Mouse (Mus musculus): ENCODE data around the gene Gm16253. TPM values are rescaled to one million over a fixed set of nuclear protein-coding genes. Genes with fewer than 3 reads are reported as not detected.

Gm16253 gene
- total and polyA plus RNA-seq, 3 experiments = 1.4 TPM; not detected in 2

DNA sequence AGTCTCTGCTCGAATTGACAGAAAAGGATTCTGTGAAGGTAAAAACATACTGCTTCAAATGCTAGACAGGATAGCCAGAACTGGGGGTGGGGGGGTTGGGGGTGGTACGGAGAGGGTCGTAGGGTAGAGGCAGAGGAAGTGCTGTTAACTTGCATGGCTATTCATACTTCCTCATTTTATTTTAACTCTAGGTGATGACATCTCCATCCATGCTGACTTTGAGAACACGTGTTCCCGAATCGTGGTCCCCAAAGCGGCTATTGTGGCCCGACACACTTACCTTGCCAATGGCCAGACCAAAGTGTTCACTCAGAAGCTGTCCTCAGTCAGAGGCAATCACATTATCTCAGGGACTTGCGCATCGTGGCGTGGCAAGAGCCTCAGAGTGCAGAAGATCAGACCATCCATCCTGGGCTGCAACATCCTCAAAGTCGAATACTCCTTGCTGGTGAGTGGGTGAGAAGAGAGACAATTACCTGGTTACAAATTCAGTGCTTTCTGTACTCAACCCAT, 17.3 kb upstream of the Gm16253 start:
- peaks cover 45% of the 10 kb centered on the region for H3K79me2 ChIP-seq (ENCODE audit: control insufficient read depth, insufficient read depth, low read length, poor library complexity)
- peak overlapping the region; percentile 85 for H3K9ac ChIP-seq (ENCODE audit: control insufficient read depth, low read depth, low read length, poor library complexity, severe bottlenecking)
- H3K27ac ChIP-seq (ENCODE audit: control insufficient read depth, low read depth, low read length) = peak overlapping the region; percentile 90
- DNase-seq (ENCODE audit: low read depth, low spot score) = peak; percentile 85
- H3K27me3 ChIP-seq (ENCODE audit: control insufficient read depth in 1 of 2, insufficient read depth in 2 of 2, low read length in 2 of 2) = no peaks in the 10 kb centered on the region
- TF ChIP-seq MEF2A (IDR thresholded peaks at IDR 0.05; ENCODE audit: extremely low read depth, insufficient replicate concordance, low read depth, low read length, poor library complexity, severe bottlenecking) = no peak
- peak; percentile 92 for TF ChIP-seq POLR2AphosphoS5 (IDR thresholded peaks at IDR 0.05; ENCODE audit: borderline replicate concordance, low read depth, low read length)
- no peak for TF ChIP-seq BHLHE40 (IDR thresholded peaks at IDR 0.05; ENCODE audit: borderline replicate concordance, low read depth, low read length)
- no peak for TF ChIP-seq MAX (IDR thresholded peaks at IDR 0.05; ENCODE audit: low read length)
- TF ChIP-seq MYB (IDR thresholded peaks at IDR 0.05; ENCODE audit: low read depth, low read length) = no peak
- H3K9me3 ChIP-seq (replicated peaks; ENCODE audit: insufficient read depth, low read length) = no peaks in the 10 kb centered on the region
- peak overlapping the region; percentile 35 to 90 for H3K4me3 ChIP-seq (ENCODE audit: control insufficient read depth in 1 of 2, insufficient read depth in 1 of 2, low read depth in 2 of 2, low read length in 2 of 2)
- peaks cover 11 to 37% of the 10 kb centered on the region in 2 experiments for H3K36me3 ChIP-seq (ENCODE audit: control insufficient read depth in 1 of 2, insufficient read depth in 2 of 2, low read length in 2 of 2)
- peaks cover 10 to 35% of the 10 kb centered on the region in 2 experiments for H3K4me1 ChIP-seq (ENCODE audit: control insufficient read depth in 1 of 2, insufficient read depth in 2 of 2, low read length in 2 of 2)

DNA sequence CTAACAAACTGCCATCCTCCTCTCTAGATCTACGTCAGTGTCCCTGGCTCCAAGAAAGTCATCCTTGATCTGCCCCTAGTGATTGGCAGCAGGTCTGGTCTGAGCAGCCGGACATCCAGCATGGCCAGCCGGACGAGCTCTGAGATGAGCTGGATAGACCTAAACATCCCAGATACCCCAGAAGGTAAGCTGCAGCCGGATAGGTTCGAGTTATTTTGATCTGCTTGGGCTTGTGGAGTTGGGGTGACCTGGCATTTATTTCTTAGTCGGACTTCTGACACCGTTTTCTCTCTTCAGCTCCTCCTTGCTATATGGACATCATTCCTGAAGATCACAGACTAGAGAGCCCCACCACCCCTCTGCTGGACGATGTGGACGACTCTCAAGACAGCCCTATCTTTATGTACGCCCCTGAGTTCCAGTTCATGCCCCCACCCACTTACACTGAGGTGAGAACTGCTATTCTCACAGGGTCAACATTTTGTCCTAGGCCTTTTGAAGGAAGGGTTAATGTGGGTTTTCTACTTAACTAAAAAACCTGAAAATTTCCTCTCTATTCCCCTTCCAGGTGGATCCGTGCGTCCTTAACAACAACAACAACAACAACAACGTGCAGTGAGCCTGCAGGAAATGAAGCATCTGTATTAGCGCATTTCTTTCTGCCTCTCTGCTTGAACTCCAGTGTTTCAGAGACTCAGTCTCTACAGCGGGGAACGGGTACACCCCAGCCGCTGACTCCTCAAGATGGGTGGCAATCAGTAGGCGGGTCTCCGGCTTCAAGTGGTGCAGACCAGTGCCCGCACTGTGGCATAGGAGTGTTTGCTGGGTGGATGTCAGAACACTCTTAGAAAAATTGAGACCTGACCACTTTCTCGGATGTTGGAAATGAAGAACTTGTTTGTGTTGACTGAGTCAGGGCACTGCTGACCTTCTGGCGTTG, 16.6 kb upstream of the Gm16253 start:
- Histone ChIP-seq H3K9ac (ENCODE audit: control insufficient read depth, low read depth, low read length, poor library complexity, severe bottlenecking) (peak overlapping the region; percentile 85), H3K9me3 (replicated peaks; ENCODE audit: insufficient read depth, low read length) (no peaks in the 10 kb centered on the region), H3K4me3 (ENCODE audit: control insufficient read depth in 1 of 2, insufficient read depth in 1 of 2, low read depth in 2 of 2, low read length in 2 of 2) (peak overlapping the region; percentile 35 to 90), H3K27me3 (ENCODE audit: control insufficient read depth in 1 of 2, insufficient read depth in 2 of 2, low read length in 2 of 2) (no peaks in the 10 kb centered on the region), H3K79me2 (ENCODE audit: control insufficient read depth, insufficient read depth, low read length, poor library complexity) (peaks cover 45% of the 10 kb centered on the region), H3K36me3 (ENCODE audit: control insufficient read depth in 1 of 2, insufficient read depth in 2 of 2, low read length in 2 of 2) (peaks cover 11 to 42% of the 10 kb centered on the region in 2 experiments), H3K27ac (ENCODE audit: control insufficient read depth, low read depth, low read length) (peak overlapping the region; percentile 90), H3K4me1 (ENCODE audit: control insufficient read depth in 1 of 2, insufficient read depth in 2 of 2, low read length in 2 of 2) (peaks cover 11 to 36% of the 10 kb centered on the region in 2 experiments)
- peak; percentile 54 for DNase-seq (ENCODE audit: low read depth, low spot score)
- TF ChIP-seq POLR2AphosphoS5 (IDR thresholded peaks at IDR 0.05; ENCODE audit: borderline replicate concordance, low read depth, low read length) (0 out of 2 replicates have a peak, but pooled peaks have one; percentile 81), HCFC1 (IDR thresholded peaks at IDR 0.05; ENCODE audit: low read depth, low read length) (no peak)

- H3K27me3 ChIP-seq (ENCODE audit: control insufficient read depth in 1 of 2, insufficient read depth in 2 of 2, low read length in 2 of 2) = no peaks in the 10 kb centered on the region
- TF ChIP-seq TCF12 (IDR thresholded peaks at IDR 0.05; ENCODE audit: low read depth, low read length) (no peak), POLR2AphosphoS5 (IDR thresholded peaks at IDR 0.05; ENCODE audit: borderline replicate concordance, low read depth, low read length) (peak; percentile 82; the same call in 1 of the 2 replicates), MXI1 (IDR thresholded peaks at IDR 0.05; ENCODE audit: low read depth, low read length) (no peak), TBP (IDR thresholded peaks at IDR 0.05; ENCODE audit: low read depth, low read length) (no peak), GATA1 (IDR thresholded peaks at IDR 0.05; ENCODE audit: low read depth, low read length) (no peak), SIN3A (IDR thresholded peaks at IDR 0.05; ENCODE audit: low read length) (no peak)
- H3K4me1 ChIP-seq (ENCODE audit: control insufficient read depth in 1 of 2, insufficient read depth in 2 of 2, low read length in 2 of 2) = peaks cover 14 to 35% of the 10 kb centered on the region in 2 experiments
- peak overlapping the region; percentile 8 to 90; a peak in 3 of 4 replicates for H3K4me3 ChIP-seq (ENCODE audit: control insufficient read depth in 1 of 2, insufficient read depth in 1 of 2, low read depth in 2 of 2, low read length in 2 of 2)
- no peaks in the 10 kb centered on the region for H3K9me3 ChIP-seq (replicated peaks; ENCODE audit: insufficient read depth, low read length)
- peak overlapping the region; percentile 90 for H3K27ac ChIP-seq (ENCODE audit: control insufficient read depth, low read depth, low read length)
- H3K79me2 ChIP-seq (ENCODE audit: control insufficient read depth, insufficient read depth, low read length, poor library complexity) = peaks cover 45% of the 10 kb centered on the region
- peak overlapping the region; percentile 85 for H3K9ac ChIP-seq (ENCODE audit: control insufficient read depth, low read depth, low read length, poor library complexity, severe bottlenecking)
- H3K36me3 ChIP-seq (ENCODE audit: control insufficient read depth in 1 of 2, insufficient read depth in 2 of 2, low read length in 2 of 2) = peaks cover 11 to 39% of the 10 kb centered on the region in 2 experiments
- no peak for DNase-seq (ENCODE audit: low read depth, low spot score)
Measured at GRCm38 (mm10) chr3:96560881-96561668, 15.7 kb upstream of the Gm16253 start.

Measured in MEL (cell line).